Mouse (Mus musculus) lung, postnatal 36 days (tissue): ENCODE measurements around the gene Enpp5.

Experiments used
- DNase-seq: peaks from one replicate; pipeline ENCODE4 v3.0.0; 2022; ENCODE audit warnings: mixed read lengths

The Enpp5 gene

GRCm38 (mm10) chr17:44100486-44100885 is 21.9 kb downstream of the Enpp5 start:
- DNase-seq, result peak; percentile 49

- DNase-seq, result peak; percentile 45
These were observed 22.3 kb downstream of the Enpp5 start for GRCm38 (mm10) chr17:44100906-44101305.

- DNase-seq, result no peak
These were observed 23.3 kb downstream of the Enpp5 start for GRCm38 (mm10) chr17:44101961-44102360.

- peak; percentile 94 for DNase-seq
These were observed 26.9 kb downstream of the Enpp5 start, which contains the start of gene Enpp4 for GRCm38 (mm10) chr17:44105287-44106138. Enpp4 (minus strand) TSS chr17:44105809.

GRCm38 (mm10) chr17:44108331-44108730 is 29.7 kb downstream of the Enpp5 start:
- DNase-seq, result peak; percentile 69

- DNase-seq, result no peak
These were observed 38.0 kb downstream of the Enpp5 start for GRCm38 (mm10) chr17:44116584-44116983.

GRCm38 (mm10) chr17:44117721-44118120 is 39.1 kb downstream of the Enpp5 start:
- DNase-seq, result no peak

- no peak for DNase-seq
These were observed 39.6 kb downstream of the Enpp5 start for GRCm38 (mm10) chr17:44118231-44118630.

- no peak for DNase-seq
These were observed 42.9 kb downstream of the Enpp5 start for GRCm38 (mm10) chr17:44121366-44122100.

- DNase-seq, result no peak
These were observed 50.6 kb downstream of the Enpp5 start for GRCm38 (mm10) chr17:44129092-44129750.

- DNase-seq, result peak; percentile 81
These were observed 51.8 kb downstream of the Enpp5 start for GRCm38 (mm10) chr17:44130429-44130828.

GRCm38 (mm10) chr17:44134106-44134505 is 55.5 kb downstream of the Enpp5 start:
- DNase-seq, result no peak

GRCm38 (mm10) chr17:44134545-44134944 is 55.9 kb downstream of the Enpp5 start:
- DNase-seq, result no peak

GRCm38 (mm10) chr17:44136018-44136417 is 57.4 kb downstream of the Enpp5 start:
- DNase-seq, result no peak
